Mouse (Mus musculus): Measurements from ENCODE around the gene Kcnip2.
A peak's percentile ranks its signal among the peaks of the same experiment; 100 is the strongest.
"Not testable (repeated sequence)": the region's sequence is repeated elsewhere in the genome, so short reads cannot be mapped to it uniquely, and the experiment has no call there.

Kcnip2 gene

GRCm38 (mm10) chr19:45812115-45812514, 3.7 kb downstream of the Kcnip2 start:
- DNase-seq (ENCODE audit: low read depth, low spot score), result no peak

DNA sequence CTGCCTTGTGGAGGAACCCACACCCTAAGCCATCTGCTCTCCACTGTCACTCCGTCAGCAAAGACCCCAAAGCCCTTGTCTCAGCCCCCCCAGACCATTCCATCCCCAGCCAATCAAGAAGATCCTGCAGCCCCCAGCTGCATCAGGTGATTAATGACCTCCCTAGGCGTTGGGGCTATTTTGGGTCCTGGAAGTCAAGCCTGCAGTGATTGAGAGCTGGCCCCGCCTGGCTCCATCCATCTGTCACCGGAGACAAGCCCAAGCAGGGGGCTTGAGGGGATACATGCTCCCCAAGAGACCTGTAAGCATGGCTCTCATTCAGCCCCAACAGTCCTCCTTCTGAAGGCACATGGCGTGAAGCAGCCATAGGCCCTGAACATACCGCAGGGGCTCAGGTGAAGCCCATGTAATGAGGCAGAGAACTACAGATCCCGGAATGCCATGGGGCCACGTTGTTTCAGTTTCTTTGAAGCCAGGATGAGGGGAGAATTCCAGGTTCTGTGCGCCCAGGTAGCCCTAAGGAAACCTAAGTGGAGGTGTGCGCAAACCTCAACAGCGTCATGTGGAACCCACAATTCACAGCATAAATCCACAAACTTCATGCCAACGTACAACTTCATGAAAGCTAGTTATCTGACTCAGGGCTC, 4.7 kb downstream of the Kcnip2 start:
- no peak for DNase-seq (ENCODE audit: low read depth, low spot score)

DNA sequence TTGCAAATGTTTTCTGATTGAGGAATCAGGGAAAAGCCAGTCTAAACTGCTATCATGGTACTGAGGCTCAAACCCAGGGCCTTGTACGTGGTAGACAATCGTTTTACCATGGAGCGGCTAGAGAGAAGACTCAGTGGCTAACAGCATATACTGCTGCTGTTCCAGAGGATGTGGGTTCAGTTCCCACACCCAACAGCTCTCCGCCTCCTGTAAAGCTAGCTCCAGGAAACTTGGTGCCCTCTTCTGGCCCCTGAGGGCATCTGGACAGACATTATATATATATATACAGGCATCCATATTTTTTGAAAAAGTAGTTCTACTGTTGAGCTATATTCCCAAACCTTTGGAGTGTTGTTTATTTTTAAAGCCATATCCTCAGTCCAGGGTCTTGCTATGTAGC, 8.1 kb downstream of the Kcnip2 start:
- no peak for DNase-seq (ENCODE audit: low read depth, low spot score)

DNA sequence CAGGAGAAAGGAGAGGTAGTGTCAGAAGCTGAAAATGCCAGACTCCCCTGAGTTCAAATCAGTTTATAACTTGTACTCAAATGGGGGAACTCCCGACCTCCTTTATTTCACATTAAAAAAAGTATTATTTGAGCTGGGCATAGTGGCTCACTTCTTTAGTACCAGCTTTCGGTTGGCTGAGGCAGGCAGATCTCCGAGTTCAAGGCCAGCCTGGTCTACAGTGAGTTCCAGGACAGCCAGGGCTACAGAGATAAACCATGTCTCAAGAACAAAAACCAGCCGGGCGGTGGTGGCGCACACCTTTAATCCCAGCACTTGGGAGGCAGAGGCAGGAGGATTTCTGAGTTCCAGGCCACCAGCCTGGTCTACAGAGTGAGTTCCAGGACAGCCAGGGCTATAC, 10.0 kb downstream of the Kcnip2 start:
- DNase-seq (ENCODE audit: low read depth, low spot score), result not testable (repeated sequence)

- DNase-seq (ENCODE audit: low read depth, low spot score), result peak; percentile 36
Measured at GRCm38 (mm10) chr19:45804593-45805368, 11.1 kb downstream of the Kcnip2 start.

- DNase-seq (ENCODE audit: low read depth, low spot score), result no peak
Measured at GRCm38 (mm10) chr19:45803408-45803807, 12.5 kb downstream of the Kcnip2 start.

GRCm38 (mm10) chr19:45802702-45803101, 13.2 kb downstream of the Kcnip2 start:
- DNase-seq (ENCODE audit: low read depth, low spot score), result no peak

DNA sequence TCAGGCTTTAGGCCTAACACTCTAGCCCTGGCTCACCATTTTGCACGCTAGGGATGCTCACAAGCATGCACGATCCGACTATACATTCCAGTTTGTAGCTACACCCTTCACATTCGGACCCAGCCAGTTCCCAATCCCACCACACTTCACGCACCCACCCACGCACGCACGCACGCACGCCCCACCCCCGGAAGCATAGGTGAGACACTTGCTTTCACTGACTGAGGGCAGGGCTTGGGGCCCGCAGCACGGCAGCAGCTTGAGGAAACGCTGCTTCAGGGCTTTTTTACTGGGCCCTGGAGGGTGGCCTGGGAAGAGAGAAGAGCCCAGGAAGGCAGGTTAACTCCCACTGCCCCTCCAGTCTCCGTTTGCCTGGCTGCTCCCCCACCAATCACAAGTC, 19.0 kb downstream of the Kcnip2 start:
- no peak for DNase-seq (ENCODE audit: low read depth, low spot score)

GRCm38 (mm10) chr19:45796061-45796556, 19.8 kb downstream of the Kcnip2 start:
- no peak for DNase-seq (ENCODE audit: low read depth, low spot score)

- no peak for DNase-seq (ENCODE audit: low read depth, low spot score)
Measured at GRCm38 (mm10) chr19:45795406-45795944, 20.4 kb downstream of the Kcnip2 start.

GRCm38 (mm10) chr19:45794718-45795117, 21.1 kb downstream of the Kcnip2 start:
- no peak for DNase-seq (ENCODE audit: low read depth, low spot score)

- DNase-seq (ENCODE audit: low read depth, low spot score), result no peak
Measured at GRCm38 (mm10) chr19:45792404-45792803, 23.5 kb downstream of the Kcnip2 start.

DNA sequence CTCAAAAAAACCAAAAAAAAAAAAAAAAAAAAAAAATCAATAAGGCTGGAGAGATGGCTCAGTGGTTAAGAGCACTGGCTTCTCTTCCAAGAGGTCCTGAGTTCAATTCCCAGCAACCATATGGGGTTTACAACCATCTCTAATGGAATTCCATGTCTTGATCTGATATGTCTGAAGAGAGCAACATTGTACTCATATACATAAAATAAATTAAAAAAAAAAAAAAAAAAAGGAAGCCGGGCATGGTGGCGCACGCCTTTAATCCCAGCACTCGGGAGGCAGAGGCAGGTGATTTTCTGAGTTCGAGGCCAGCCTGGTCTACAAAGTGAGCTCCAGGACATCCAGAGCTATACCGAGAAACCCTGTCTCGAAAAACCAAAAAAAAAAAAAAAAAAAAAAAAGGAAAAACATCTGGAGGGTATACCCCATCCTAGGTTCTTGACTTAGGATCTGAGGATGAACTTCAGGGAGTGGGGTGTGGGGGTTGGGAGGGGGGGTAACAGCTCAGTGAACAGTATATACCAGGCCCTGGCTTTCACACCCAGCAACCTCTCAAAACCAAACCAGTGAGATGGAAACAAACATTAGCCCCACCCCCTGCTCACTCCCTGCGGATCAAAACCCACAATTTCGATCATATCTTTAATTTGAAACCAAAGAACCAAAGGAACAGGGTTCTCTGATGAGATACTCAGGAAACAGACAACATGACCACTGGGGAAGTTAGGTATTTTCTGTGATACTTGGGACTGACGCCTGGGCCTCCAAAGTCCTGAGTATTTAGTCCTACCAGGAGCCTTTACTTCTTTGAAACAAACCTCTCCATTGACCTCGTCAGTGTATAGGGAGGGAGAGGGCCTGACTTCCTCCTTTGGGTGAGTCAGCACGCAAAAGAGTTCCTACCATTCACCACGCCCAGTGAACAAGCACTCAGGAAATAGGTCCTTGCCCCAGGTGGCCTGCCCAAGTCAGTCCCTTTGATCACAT, 25.7 kb downstream of the Kcnip2 start:
- peak; percentile 80 for DNase-seq (ENCODE audit: low read depth, low spot score)

- DNase-seq (ENCODE audit: low read depth, low spot score), result no peak
Measured at GRCm38 (mm10) chr19:45789365-45789764, 26.5 kb downstream of the Kcnip2 start.

- no peak for DNase-seq (ENCODE audit: low read depth, low spot score)
Measured at GRCm38 (mm10) chr19:45788337-45788736, 27.5 kb downstream of the Kcnip2 start.

DNA sequence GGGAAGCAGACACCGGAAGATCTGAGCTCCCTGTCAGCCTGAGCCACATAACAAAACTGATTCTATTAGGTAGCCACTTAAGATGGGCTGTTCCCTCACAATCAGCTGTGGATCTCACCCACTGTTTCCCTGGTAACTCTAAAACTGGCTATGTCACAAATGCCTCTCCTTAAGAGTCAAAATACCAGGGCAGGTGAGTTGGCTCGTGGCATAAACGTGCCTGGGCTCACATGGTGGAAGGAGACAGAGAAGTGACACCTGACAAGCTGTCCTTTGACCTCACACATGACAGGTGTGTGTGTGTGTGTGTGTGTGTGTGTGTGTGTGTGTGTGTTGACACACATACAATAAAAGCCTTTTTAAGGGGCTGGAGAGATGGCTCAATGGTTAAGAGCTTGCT, 28.4 kb downstream of the Kcnip2 start:
- no peak for DNase-seq (ENCODE audit: low read depth, low spot score)

DNA sequence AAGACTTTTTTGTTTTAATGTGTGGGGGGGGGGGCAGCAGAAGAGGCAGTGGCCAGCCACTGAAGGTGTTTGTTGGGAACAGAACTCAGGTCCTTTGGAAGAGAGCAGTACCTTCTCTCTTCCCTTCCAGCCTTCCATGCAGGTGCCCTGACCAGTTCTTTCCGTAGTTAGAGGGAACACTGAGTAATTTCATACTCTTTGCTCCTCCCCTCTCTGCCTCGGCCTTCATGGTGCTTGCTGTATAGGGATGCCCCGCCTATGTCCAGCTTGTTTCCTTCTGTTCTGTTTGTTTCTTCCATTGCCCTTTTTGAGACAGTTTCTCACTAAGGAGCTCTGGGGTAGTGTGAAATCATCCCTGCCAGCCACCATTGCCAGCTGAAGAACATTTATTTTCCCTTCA, 30.4 kb downstream of the Kcnip2 start:
- no peak for DNase-seq (ENCODE audit: low read depth, low spot score)

- DNase-seq (ENCODE audit: low read depth, low spot score), result no peak
Measured at GRCm38 (mm10) chr19:45783933-45784576, 31.8 kb downstream of the Kcnip2 start.

DNA sequence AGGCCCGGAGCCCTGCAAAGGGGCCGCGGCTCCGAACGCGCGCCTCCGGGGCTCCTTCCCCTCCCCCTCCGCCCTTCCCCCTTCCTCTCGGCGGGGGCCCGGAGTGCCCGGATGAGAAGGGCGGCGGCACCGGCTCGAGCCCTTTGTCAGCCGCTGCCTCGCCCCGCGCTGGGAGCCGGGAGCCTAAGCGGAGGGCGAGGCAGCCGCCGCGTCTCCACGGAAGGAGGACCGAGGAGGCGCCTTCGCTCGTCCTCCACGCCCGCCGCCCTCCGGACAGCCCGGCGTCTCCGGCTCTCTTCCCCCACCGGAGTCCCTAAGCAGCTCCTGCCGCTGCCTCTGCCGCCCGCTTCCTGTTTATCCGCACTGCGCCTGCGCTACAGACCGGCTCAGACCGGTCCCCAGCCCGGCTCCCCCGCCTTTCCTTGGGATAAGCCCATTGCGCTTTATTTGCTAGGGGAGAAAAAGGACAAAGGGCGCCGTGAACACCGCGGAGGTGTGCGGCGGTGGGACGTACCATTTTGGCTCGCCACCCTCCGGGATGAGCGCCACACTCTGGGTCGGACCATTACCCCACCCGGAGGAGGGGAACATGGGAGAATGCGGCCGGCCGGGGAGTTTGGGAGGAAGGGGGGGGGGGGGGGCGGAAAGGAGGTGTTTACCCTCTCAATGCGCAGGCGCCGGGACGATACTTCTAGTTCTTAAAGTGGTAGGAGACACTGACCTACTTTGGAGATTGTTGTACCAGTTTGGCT, 32.5 kb downstream of the Kcnip2 start, which contains the start of gene Mgea5:
Gene Mgea5 (minus strand): TSS at position 657 of the 752 bp plus-strand sequence.
- DNase-seq (ENCODE audit: low read depth, low spot score), result peak; percentile 94

GRCm38 (mm10) chr19:45782315-45783001, 33.4 kb downstream of the Kcnip2 start:
- DNase-seq (ENCODE audit: low read depth, low spot score), result peak; percentile 56
